Mouse (Mus musculus): ENCODE data around the gene Npas3.

The Npas3 gene

DNA sequence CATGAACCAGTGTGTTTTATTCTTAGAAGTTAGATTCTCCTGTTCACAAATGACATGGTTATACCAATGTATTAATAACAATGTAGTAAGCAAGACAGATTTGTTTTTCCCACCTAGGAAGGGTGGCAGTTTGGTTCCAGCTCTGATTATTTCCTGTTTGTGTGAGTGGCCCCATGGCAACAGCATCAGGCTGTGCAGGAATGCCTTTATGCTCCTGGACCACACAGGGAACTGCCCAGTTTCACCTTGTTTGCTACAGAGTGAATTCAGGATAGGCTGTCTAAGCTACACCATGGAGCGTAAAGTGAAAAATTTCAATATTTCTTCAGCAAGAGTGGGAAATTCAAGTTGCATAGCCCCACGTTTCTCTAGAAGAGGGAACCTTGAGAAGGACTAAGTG lies 162.2 kb downstream of the Npas3 start:
- DNase-seq (ENCODE audit: low spot score in 2 of 2) = no peak

DNA sequence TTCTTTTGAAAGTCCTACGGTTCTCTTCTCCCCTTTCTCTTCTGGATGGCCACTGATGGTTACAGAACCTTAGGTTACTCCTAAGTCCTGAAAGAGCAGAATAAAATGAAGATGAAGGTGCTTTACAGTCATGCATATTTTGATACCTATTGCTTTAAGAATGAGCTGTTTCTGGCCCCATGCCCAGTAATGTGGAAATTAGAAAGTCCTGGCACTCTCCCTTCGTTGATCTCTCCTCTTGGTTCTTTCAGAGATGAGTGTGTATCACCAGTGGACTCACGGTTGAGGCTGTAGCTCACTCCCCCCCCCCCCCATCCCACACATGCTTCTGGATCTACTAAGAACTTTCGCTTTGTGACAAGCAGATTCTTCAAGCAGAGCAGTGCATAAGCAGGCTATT lies 167.6 kb downstream of the Npas3 start:
- DNase-seq (ENCODE audit: low spot score in 2 of 2) = no peak

DNA sequence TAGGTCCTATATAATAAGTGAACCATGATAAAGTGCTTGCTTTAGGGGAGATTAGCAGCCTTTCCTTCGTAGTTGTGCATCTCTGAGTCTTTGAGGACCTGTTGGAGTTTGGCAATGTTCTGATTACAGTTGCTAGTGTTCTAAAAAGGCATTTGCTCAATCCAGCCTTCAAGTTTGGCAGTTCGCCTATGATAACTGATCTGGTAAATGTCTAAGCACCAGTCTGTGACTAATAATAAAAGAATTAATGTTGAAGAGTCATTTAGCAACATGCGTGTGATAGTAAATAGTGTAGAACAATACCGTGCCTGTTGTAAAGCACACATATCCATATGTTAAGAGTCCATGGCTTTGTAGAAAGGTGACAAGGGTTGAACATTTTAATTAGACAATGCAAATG lies 173.2 kb downstream of the Npas3 start:
- DNase-seq (ENCODE audit: low spot score in 2 of 2) = no peak

DNA sequence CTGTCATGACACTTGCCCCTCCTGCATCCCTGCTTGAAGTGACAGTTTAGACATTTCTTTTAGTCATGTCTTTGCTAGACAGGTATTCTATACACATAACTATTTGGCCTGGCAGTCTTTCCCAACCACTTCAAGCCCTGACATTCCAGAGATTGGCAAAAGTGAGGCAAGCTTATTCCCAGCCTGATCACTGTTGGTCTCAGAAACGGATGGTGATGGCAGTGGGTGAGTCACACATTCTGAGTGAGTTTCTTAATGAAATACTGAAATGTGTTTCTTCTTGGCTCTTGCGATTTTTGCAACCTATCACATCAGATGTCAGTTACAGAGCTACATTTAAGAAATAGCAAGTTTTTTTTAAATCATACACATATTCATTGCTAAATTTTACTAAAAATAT lies 175.2 kb downstream of the Npas3 start:
- no peak for DNase-seq (ENCODE audit: low spot score in 2 of 2)

DNA sequence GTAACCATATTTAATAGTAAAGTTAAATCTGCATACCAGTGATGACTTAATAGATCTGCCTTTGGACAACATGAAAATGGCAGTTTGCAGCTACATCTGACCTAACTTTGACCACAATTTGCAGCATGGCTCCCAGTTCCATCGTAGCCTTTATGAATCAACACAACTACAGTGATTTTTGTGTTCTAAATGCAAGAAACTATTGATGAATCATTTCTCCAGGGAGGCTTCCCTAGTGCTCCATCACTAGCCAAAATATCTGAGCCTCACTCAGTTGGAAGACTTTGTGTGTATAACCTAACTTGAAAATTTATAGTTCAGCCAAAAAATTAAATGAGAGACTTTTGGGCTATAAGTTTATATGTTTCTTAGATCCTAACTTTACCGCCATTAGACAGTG lies 177.5 kb downstream of the Npas3 start:
- DNase-seq (ENCODE audit: low spot score in 2 of 2) = no peak

DNA sequence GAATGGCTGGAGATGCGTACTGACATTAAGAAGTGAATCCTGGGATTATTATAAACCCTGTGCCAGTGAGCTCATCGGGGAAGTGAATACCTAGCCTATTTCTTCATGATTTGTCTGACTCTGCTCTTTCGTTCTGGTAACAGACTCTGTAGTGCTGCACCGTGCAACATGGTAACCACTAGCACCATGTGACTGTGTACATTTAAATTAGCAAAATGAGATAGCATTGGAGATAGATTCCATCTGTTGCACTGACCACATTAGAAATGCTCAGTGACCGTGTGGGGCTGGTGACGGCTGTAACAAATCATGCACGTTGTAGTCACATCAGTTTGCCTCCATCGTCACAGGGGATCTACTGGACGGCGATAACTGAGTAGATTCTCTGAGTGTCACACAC lies 178.7 kb downstream of the Npas3 start:
- no peak for DNase-seq (ENCODE audit: low spot score in 2 of 2)

DNA sequence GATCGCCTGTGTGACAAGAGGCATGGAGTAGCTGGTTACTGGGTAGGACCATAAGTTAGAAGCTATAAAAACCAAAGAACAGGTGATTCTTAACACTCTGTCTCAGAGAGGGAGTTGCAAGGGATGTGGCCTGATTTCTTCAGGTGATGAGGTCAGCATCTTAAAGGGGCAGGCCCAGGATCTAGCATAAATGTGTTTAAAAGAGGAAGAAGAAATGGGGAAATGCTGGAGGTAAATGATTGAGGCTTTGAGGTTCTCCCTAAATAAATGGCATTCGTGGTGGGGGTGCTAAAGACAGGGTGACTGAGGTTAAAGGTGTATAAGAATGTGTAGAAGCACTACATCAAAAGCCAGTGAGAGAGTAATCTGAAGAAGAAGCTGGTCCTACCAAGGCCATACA lies 193.6 kb downstream of the Npas3 start:
- DNase-seq (ENCODE audit: low spot score in 2 of 2) = no peak

DNA sequence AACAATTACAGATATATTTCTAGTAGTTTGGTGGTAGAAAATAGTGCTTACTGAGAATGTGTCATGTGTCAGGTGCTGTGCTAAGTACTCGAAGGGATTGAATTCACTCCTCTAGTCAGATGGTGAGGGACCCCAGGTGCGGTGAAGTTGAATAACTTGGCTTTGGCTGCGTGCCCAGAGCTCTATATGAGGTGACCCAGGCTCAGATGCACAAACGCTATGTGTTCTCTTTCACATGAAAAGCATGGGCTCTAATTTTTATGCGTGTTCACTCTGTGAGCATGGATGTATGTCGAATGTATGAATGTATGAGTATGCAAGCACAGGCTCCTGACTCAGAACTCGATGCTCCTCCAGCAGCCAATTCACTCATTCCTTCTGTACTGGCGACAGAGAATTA lies 199.0 kb downstream of the Npas3 start:
- DNase-seq (ENCODE audit: low spot score in 2 of 2) = no peak

DNA sequence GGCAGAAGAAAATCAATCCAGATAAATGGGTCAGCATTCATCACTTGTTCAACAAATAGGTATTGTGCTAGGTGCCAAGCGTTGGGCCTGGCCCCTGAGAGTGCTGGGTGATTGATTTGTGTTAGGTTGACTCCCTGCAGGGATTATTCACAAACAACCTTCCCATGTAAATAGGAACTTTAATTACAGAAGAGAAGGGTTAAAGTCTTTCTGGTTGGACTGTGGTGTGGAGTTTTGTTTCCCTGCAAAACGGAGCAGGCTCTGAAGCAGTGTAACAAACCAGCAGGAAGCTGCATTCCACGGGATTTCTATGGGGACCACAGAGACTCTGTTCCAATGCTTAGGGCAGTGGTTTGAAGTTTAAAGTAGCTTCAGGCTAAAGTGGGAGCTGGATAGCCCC lies 199.6 kb downstream of the Npas3 start:
- DNase-seq (ENCODE audit: low spot score in 2 of 2) = no peak

DNA sequence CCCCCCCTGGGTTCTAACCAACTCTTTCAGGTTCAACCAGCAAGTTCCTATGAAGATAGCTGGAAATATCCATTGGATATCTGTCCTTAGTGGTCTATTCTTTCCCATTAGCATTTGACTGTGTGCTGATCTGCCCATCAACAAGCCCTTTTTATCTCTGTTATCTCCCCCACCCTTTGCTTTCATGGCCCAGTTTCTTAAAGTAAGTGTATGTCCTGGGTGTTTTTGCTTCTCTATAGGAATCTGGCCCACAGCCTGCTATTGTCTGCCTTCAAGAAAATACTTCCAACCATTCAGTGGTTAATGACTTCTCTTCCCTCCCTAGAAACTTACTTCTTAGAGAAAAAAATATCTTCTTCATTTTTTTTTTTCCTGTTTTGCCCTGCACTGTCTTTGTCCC lies 219.1 kb downstream of the Npas3 start:
- no peak for DNase-seq (ENCODE audit: low spot score in 2 of 2)

DNA sequence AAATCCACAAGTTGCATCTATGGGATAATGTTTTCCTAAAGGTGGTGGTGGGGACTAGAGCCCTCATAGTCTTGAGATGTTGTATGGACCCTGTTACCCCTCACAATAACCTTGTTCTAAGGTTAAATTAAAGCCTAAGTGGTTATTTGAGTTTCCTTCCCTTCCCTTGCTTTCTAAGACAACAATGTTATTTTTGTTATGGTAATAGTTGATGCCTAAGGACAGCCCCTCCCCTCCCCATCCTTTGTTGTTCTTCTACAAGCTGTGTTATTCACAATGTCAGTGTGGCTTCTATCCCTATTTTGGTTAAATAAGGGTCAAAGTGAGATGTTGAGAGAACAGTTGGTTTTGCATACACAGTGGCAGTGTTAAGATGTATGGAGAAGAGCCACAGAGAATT lies 226.0 kb downstream of the Npas3 start:
- DNase-seq (ENCODE audit: low spot score in 2 of 2) = no peak

DNA sequence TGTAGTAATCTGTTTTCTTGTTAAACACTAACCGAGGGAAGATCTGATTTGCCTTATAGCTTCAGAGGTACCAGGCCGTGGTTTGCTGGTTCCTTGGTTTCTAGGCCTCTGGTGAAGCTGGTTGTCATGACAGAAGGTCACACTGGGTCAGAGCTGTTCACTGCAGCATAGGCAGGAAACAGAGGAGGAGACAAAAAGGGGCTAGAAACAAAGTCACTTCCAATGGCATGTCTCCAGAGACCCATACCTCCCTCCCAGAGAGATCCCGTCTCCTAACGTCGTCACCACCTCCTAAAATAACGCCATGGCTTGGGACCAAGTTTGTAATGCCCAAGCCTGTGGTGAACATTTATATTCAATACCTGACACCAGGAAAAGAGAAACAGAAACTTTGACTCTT lies 236.4 kb downstream of the Npas3 start:
- no peak for DNase-seq (ENCODE audit: low spot score in 2 of 2)

DNA sequence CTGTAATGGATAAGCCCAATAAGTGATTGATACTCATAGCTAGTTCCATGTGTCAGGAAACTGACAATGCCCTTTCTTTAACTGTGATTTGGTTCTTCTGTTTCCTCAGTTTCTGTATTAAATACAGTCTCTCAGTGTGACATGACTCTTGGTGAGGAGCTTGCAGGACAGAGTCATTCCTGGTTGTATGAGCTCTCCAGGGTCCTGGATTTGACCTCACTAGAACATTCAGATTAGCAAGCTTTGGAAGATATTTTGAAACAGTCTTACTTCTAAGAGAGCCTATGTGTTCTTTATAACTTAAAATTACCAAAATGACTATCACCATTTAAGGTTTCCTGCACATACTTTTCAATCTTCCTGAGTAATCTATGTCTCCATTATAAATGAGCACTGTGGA lies 247.9 kb downstream of the Npas3 start:
- DNase-seq (ENCODE audit: low spot score in 2 of 2) = no peak

DNA sequence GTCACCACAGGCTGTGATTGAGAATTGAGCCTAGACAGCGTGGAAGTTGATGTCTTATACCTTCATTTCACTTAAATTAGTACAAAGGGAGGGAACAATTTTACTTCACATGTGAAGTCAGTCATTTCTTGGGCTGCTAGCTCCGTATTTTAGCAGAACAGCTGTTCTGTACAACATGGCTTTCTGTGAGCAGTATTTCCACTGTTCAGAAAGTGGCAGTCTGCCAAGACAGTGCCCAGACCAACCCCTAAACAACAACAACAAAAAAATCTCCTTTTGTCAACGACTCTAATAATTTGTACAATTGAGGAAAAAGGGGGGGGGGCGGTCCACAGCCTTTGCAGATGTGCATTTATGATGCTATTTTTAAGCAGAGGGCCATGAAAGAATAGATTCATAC lies 266.4 kb downstream of the Npas3 start:
- DNase-seq (ENCODE audit: low spot score in 2 of 2) = no peak

DNA sequence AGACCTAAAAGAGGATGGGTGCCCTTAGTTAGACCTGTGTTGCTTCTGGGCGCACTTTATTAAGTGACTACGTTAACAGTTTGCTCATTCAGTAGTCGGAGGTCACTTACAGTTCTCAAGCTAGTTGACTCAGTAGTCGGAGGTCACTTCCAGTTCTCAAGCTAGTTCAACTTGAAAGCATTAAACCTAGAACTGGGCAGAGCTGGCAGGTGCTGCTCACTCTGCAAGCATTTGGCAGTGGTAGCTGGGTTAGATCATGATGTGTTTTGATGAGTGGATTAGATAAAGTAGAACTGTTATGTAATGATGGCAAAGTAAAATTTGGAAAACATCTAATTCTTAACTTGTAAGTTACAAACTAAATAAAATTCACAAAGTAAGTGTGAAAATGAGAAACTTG lies 271.1 kb downstream of the Npas3 start:
- no peak for DNase-seq (ENCODE audit: low spot score in 2 of 2)

DNA sequence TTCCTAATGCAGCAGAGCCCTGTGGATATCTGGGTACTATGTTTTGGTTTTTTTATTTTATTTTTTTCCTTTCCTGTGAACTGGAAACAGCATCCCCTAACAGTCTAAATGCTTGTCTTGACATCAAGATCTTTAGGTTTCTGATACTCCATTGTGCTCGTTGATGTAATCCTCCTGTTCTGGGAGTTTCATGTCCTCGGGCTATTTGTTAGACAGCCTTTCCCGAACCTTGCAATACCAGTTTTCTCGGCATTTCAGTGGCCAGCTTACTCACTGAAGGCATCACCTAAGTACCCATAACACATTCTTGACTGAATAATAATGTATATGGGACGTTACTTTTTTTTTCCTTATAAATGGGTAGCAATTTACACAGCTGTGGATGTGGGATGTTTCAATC lies 274.2 kb downstream of the Npas3 start:
- DNase-seq (ENCODE audit: low spot score in 2 of 2) = no peak

DNA sequence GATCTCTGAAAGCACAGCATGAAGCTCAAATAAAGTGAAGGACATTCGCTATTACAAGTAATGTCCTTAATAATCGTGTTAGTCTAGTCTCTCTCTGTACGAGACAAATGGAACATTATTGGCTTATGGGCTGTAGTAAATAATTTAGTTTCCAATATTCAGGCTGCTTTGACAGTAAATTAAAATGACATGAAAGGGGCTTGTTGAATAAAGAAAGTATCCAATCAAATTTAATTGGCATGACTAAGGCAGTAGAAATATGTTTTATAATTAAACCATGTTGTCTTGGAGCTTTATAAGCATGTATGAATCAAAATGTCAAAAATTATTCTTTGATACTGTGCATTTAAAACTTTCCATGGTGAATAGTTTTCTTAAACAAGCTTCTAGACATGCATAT lies 278.6 kb downstream of the Npas3 start:
- DNase-seq (ENCODE audit: low spot score in 2 of 2) = no peak

DNA sequence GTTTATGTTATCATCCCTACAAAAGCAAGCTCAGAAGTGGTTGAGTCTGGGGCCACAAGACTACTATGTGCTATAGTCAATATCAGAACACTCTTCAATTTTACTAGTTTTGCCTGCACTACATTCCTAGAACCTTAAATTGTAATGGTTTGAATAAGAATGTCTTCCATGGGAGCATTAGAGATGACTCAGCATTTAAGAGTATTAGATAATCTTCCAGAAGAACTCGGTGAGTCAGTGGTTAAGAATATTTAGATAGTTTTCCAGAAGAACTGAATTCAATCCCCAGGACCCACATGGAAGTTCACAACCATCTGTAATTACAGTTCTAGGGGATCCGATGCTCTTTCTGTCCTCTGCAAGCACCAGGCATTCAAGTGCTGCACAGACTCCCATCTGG lies 280.9 kb downstream of the Npas3 start:
- DNase-seq (ENCODE audit: low spot score in 2 of 2) = no peak

DNA sequence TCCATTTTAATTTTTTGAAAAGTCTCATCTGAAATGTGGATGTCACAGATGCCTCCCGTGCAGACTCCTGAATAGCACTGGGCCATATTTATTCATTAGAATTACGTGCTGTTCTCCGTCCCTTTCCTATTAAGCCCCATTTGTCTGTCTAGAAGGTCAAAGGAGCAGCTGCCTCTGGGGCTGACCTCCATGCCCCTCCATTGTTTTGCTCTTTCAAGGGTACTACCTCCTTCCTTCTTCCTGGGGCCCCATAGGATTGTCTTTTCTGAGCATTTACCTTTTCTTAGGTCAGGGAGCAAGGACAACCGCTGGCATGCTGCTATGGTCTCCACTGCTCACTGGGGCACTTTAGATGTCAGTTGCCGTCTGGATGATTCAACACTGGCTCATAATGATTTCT lies 288.3 kb downstream of the Npas3 start:
- no peak for DNase-seq (ENCODE audit: low spot score in 2 of 2)

DNA sequence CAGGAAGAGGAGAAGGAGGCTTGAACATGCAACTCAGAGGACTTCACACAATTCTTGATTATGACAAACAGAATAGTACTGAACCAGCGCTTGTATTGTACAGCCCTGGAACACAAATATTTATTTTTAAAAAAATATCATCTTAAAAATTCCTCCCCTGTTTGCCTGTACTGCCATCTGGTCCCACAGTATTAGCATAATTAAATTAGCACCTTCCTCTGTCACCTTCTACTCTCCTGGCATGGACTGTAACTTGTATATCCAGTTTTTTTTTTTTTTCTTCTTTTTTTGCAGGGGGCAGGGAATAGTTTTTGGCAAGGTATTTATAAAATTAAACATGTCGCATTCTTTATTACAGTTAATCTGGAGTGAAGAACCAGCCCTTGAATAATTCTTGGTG lies 307.9 kb downstream of the Npas3 start:
- DNase-seq (ENCODE audit: low spot score in 2 of 2) = no peak

DNA sequence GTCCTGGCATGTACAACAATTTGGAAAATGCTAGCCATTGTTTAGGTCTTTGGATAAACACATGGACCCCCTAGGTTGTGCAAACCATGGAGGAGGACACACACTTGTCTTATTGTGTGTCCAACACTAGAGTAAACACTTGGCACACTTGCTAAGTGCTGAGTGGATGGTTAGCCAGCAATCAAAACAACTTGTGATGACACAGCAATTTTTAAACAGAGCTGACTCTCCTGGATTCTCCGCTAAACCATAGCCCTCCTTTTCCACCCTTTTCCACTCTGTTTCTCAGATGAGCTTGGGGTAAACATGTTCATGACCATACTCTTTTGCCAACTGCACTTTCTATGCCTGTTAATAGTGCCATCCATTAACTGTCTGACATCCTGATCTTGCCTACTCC lies 309.8 kb downstream of the Npas3 start:
- DNase-seq (ENCODE audit: low spot score in 2 of 2) = no peak

DNA sequence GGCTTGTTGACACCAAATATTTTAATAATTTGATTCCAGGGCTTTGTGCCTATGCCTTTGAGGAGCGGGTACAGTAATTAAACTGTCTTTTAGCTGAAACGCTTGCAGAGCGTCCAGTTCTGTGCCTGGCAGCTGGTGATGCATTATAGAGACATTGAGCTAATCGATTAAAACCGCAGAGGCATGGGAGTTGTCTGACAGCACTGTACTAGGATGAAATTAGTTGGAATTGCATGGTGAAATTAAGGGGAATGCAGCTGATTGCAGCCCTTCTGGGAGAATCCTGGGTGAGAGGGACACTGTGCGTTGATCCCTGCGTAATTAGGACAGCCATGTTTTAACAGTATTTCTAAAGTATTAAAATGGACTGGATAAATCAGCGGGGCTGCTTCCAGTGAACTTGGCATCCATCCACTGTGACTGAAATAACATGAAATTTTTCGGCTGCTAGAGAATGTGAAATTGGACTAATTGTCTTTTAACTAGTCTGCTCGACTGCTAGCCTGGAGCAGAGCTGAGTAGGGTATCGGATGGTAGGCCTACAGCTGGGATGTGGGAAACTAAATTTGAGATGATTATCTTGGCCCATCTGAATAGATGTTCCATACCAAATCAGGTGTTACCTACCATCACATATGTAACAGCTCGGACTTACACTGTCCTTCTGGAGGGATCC lies 318.4 kb downstream of the Npas3 start:
- DNase-seq (ENCODE audit: low spot score in 2 of 2) = no peak

DNA sequence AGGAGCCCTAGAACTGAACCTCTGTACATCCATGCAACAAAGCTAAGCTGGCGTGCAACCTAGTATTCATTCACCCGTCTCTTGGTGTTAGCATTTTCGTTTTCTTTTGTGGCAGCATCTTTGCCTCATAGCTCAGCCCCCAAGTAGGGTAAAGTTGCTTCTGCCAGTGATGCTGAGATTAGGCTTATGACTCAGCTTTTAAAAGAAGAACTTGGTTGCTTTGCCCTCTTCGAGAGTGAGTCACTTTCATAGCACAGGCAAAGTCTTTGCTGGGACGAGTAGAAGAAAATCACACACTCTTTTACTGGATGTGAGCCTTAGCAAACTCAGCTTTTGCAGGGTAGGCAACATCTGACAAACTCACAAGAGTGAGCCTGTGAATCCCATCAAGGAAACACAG lies 332.7 kb downstream of the Npas3 start:
- DNase-seq (ENCODE audit: low spot score in 2 of 2) = no peak

DNA sequence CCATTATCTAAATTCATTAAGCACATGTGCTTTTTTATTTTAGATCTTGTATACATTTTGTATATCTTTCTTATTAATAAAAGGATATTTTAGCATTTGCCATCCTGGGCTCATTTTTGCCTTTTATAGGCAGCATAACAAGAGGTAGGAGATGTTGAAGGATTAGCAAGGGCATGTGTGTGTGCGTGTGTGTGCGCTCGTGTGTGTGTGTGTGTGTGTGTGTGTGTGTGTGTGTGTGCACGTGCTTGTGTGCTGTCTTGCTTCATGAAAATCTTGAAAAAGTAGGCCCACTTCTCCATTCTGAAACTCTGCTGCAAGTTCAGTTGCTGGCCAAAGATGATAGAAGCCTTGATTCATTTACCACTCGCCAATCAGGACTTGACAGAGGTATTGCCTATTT lies 338.8 kb downstream of the Npas3 start:
- no peak for DNase-seq (ENCODE audit: low spot score in 2 of 2)
